ENCODE assay signal across 9 mouse cellular contexts in genomic region chr11:116388841-116389480, GRCm38 (mm10). TPM values are rescaled to one million over a fixed set of nuclear protein-coding genes. Genes with fewer than 3 reads are reported as not detected.
DNase-seq lines count a peak whose midpoint lies in the region; ATAC-seq lines count a peak whose summit lies in the region.
"Had no signal": no experiment of that assay in that cellular context is flagged by ENCODE, and none has a peak within 500 bp of the region (broad histone marks: within the 10 kb centered on the region; RNA-seq: fewer than 3 reads in every experiment).

No protein-coding gene starts in this region.

- H3K4me3 ChIP-seq in intestine, embryonic 15.5 days (replicated peaks), result no peak overlapping the region
- peak overlapping the region; percentile 44 for H3K4me3 ChIP-seq in liver, embryonic 15.5 days (replicated peaks)

- peaks cover 2% of the 10 kb centered on the region; the same call in 1 of the 2 replicates for H3K36me3 ChIP-seq in intestine, embryonic 15.5 days
- H3K36me3 ChIP-seq in liver, embryonic 15.5 days (replicated peaks), result no peaks in the 10 kb centered on the region

- peak; percentile 96 for DNase-seq in heart, adult 11 months
- no peak for DNase-seq in heart, postnatal 25 days (ENCODE audit: low spot score)
- DNase-seq in cerebellum, postnatal 10 days, result peak; percentile 42 to 54
- peak; percentile 41 for DNase-seq in gastrocnemius, postnatal 25 days
- DNase-seq in retina, postnatal 7 days (ENCODE audit: low read depth, low spot score), result peak; percentile 52
- DNase-seq in layer of hippocampus, postnatal 14 days (ENCODE audit: low spot score in 2 of 2), result no peak

- intact Hi-C loops in heart, postnatal 25 days (cut with DNase I), result loop anchor here (5.0 kb wide), 1 partner anchor 58 kb away; no protein-coding TSS in a partner anchor

- no peak overlapping the region for H3K9ac ChIP-seq in intestine, embryonic 15.5 days
- H3K9ac ChIP-seq in liver, embryonic 15.5 days, result peak overlapping the region; percentile 35; the same call in 1 of the 2 replicates

- H3K4me2 ChIP-seq in intestine, embryonic 15.5 days (replicated peaks), result peak overlapping the region; percentile 41; the same call in 1 of the 2 replicates
- peak overlapping the region; percentile 51 for H3K4me2 ChIP-seq in liver, embryonic 15.5 days

- H3K27me3 ChIP-seq in intestine, embryonic 15.5 days (replicated peaks), result no peaks in the 10 kb centered on the region
- H3K27me3 ChIP-seq in liver, embryonic 15.5 days, result no peaks in the 10 kb centered on the region

- peak; percentile 63 for ATAC-seq in intestine, embryonic 15.5 days
- ATAC-seq in liver, embryonic 15.5 days (ENCODE audit: insufficient read depth), result peak; percentile 93

- H3K9me3 ChIP-seq in intestine, embryonic 15.5 days, result no peaks in the 10 kb centered on the region
- H3K9me3 ChIP-seq in liver, embryonic 15.5 days (replicated peaks), result no peaks in the 10 kb centered on the region
- H3K9me3 ChIP-seq: G1E had no signal

- H3K4me1 ChIP-seq in intestine, embryonic 15.5 days (replicated peaks), result peaks cover 13% of the 10 kb centered on the region
- peaks cover 22% of the 10 kb centered on the region for H3K4me1 ChIP-seq in liver, embryonic 15.5 days (replicated peaks)

- WGBS in intestine, embryonic 15.5 days, result 68% methylated on average over 14 of the region's 14 CpGs
- 62% methylated on average over 14 of the region's 14 CpGs for WGBS in liver, embryonic 15.5 days (ENCODE audit: insufficient replicate concordance)

- 0 out of 2 replicates have a peak overlapping the region, but pooled peaks have one; percentile 34 for H3K27ac ChIP-seq in intestine, embryonic 15.5 days
- peak overlapping the region; percentile 87 for H3K27ac ChIP-seq in liver, embryonic 15.5 days (replicated peaks)

RNA-seq across cellular contexts. Expression of gene Rnf157, which starts 23.9 kb away (rescaled TPM):
- 1 to 10 TPM; 3.9 to 4.1 TPM for total RNA-seq in heart, postnatal 25 days (2021)
- 10 to 100 TPM; 21.8 to 31.4 TPM for total RNA-seq in gastrocnemius, postnatal 25 days (2021)
- polyA plus RNA-seq in intestine, embryonic 15.5 days (2015; fragmentation: Nextera tagmentation; extraction: Ambion mirVana), result 16.4 and 18.2 TPM in 2 replicates
- 1.0 and 1.4 TPM in 2 replicates for polyA plus RNA-seq in liver, embryonic 15.5 days (2015; fragmentation: Nextera tagmentation; extraction: Ambion mirVana)
- total RNA-seq in layer of hippocampus, postnatal 14 days (2021), result 100 to 1,000 TPM; 236 to 242 TPM

RNA-seq across cellular contexts. Expression of gene Ubald2, which starts 44.9 kb away (rescaled TPM):
- 10 to 100 TPM; 36.7 to 37.9 TPM for total RNA-seq in heart, postnatal 25 days (2021)
- 10 to 100 TPM; 35.9 to 40.4 TPM for total RNA-seq in gastrocnemius, postnatal 25 days (2021)
- 48.8 and 50.7 TPM in 2 replicates for polyA plus RNA-seq in intestine, embryonic 15.5 days (2015; fragmentation: Nextera tagmentation; extraction: Ambion mirVana)
- 33.1 and 33.9 TPM in 2 replicates for polyA plus RNA-seq in liver, embryonic 15.5 days (2015; fragmentation: Nextera tagmentation; extraction: Ambion mirVana)
- total RNA-seq in layer of hippocampus, postnatal 14 days (2021), result 10 to 100 TPM; 38.7 to 41.4 TPM

RNA-seq across cellular contexts. Expression of gene Foxj1, which starts 53.8 kb away (rescaled TPM):
- not detected for total RNA-seq in heart, postnatal 25 days (2021)
- total RNA-seq in gastrocnemius, postnatal 25 days (2021), result under 1 TPM in 1 of 2 experiments, not detected in 1; 0.27 TPM
- 0.66 and 0.77 TPM in 2 replicates for polyA plus RNA-seq in intestine, embryonic 15.5 days (2015; fragmentation: Nextera tagmentation; extraction: Ambion mirVana)
- polyA plus RNA-seq in liver, embryonic 15.5 days (2015; fragmentation: Nextera tagmentation; extraction: Ambion mirVana), result 0.78 and 1.1 TPM in 2 replicates
- total RNA-seq in layer of hippocampus, postnatal 14 days (2021), result 10 to 100 TPM in 1 of 2 experiments, 1 to 10 TPM in 1; 6.9 to 13.4 TPM

Comparison
In these comparisons a context has a peak if more than half of its experiments do, and no peak if none do; other contexts are left out.
1. DNase-seq: peak in heart, adult 11 months (single experiment), cerebellum, postnatal 10 days (2 of 2), gastrocnemius, postnatal 25 days (single experiment) and retina, postnatal 7 days (single experiment); none in heart, postnatal 25 days (single experiment) and layer of hippocampus, postnatal 14 days (0 of 2).
2. RNA of gene Rnf157, which starts 23.9 kb away (total RNA-seq): 236 to 242 TPM in layer of hippocampus, postnatal 14 days; 21.8 to 31.4 TPM in gastrocnemius, postnatal 25 days and 3.9 to 4.1 TPM in heart, postnatal 25 days; every median in the first group is over 4 times any median in the second.
3. RNA of gene Foxj1, which starts 53.8 kb away (total RNA-seq): 6.9 to 13.4 TPM in layer of hippocampus, postnatal 14 days; 0.27 TPM in gastrocnemius, postnatal 25 days and not detected in heart, postnatal 25 days; every median in the first group is over 4 times any median in the second.